Mouse (Mus musculus): ENCODE data around the gene Piezo1.

GRCm38 (mm10) chr8:122596031-122596430, 44.9 kb upstream of the Piezo1 start:
- no peak for TF ChIP-seq POLR2A (IDR thresholded peaks at IDR 0.05; ENCODE audit: insufficient read depth, low read depth, low read length)
- no peak for TF ChIP-seq CTCF (IDR thresholded peaks at IDR 0.05; ENCODE audit: insufficient read depth, low read depth, low read length)

Data from olfactory bulb, adult 2 months (tissue).